Mouse (Mus musculus) CH12.LX (cell line): ENCODE measurements around the gene Qsox1.

Experiments
- CTCF ChIP-seq, 2 experiments: IDR thresholded peaks in 1 of 2; conservative IDR thresholded peaks in 1 of 2; 2 replicates each; pipeline ENCODE4 v1.5.1; 2011 to 2012; ENCODE audit warnings: low read depth in 2 of 2, low read length in 2 of 2, improper control_type of control experiment in 1 of 2, inconsistent platforms in 1 of 2, mild to moderate bottlenecking in 1 of 2, moderate library complexity in 1 of 2
- ELF1 ChIP-seq: IDR thresholded peaks from 2 replicates; pipeline ENCODE4 v1.6.1; 2014; ENCODE audit warnings: low read depth, mild to moderate bottlenecking, inconsistent platforms, low read length, improper control_type of control experiment
- GABPA ChIP-seq: IDR thresholded peaks from 2 replicates; pipeline ENCODE4 v1.6.1; 2012; ENCODE audit warnings: low read depth, low read length, improper control_type of control experiment, inconsistent platforms; ENCODE audit not compliant: insufficient replicate concordance
- HCFC1 ChIP-seq: IDR thresholded peaks from 2 replicates; pipeline ENCODE4 v1.6.1; 2012; ENCODE audit warnings: low read depth, mild to moderate bottlenecking, inconsistent platforms, low read length, improper control_type of control experiment
- JUND ChIP-seq: conservative IDR thresholded peaks from 2 replicates; pipeline ENCODE4 v1.6.1; 2011; ENCODE audit warnings: low read depth, low read length, improper control_type of control experiment
- KAT2A ChIP-seq: IDR thresholded peaks from 2 replicates; pipeline ENCODE4 v1.6.1; 2012; ENCODE audit warnings: low read length, improper control_type of control experiment, inconsistent platforms; ENCODE audit not compliant: insufficient replicate concordance
- MAX ChIP-seq: IDR thresholded peaks from 2 replicates; pipeline ENCODE4 v1.6.1; 2011; ENCODE audit warnings: low read length, improper control_type of control experiment
- MAZ ChIP-seq: IDR thresholded peaks from 2 replicates; pipeline ENCODE4 v1.6.1; 2012; ENCODE audit warnings: low read depth, mild to moderate bottlenecking, inconsistent platforms, low read length, improper control_type of control experiment, moderate library complexity
- MXI1 ChIP-seq: IDR thresholded peaks from 2 replicates; pipeline ENCODE4 v1.6.1; 2011; ENCODE audit warnings: mild to moderate bottlenecking, low read depth, low read length, improper control_type of control experiment
- POLR2A ChIP-seq: IDR thresholded peaks from 2 replicates; pipeline ENCODE4 v1.6.1; 2011; ENCODE audit warnings: low read depth, mild to moderate bottlenecking, improper control_type of control experiment, low read length
- POLR2AphosphoS2 ChIP-seq: IDR thresholded peaks from 2 replicates; pipeline ENCODE4 v1.6.1; 2011; ENCODE audit warnings: low read depth, low read length, improper control_type of control experiment
- USF1 ChIP-seq: IDR thresholded peaks from 2 replicates; pipeline ENCODE4 v1.6.1; 2014; ENCODE audit warnings: low read depth, mild to moderate bottlenecking, inconsistent platforms, low read length, improper control_type of control experiment

GRCm38 (mm10) chr1:155825940-155826716 is 13.4 kb upstream of the Qsox1 start:
- TF ChIP-seq MXI1: no peak
- TF ChIP-seq POLR2A: no peak
- no peak for TF ChIP-seq ELF1
- no peak for TF ChIP-seq KAT2A
- no peak for TF ChIP-seq CTCF (conservative IDR thresholded peaks at IDR 0.05 in 1 of 2, IDR thresholded peaks at IDR 0.05 in 1 of 2; ENCODE audit: low read depth in 2 of 2, low read length in 2 of 2)
- TF ChIP-seq MAZ: no peak
- TF ChIP-seq GABPA: no peak
- TF ChIP-seq JUND: no peak
- no peak for TF ChIP-seq MAX
- TF ChIP-seq USF1: no peak
- no peak for TF ChIP-seq POLR2AphosphoS2
- TF ChIP-seq HCFC1: no peak
